Mouse (Mus musculus) urinary bladder, adult 2 months (tissue): ENCODE measurements around the gene Atxn7. TPM values are rescaled to one million over a fixed set of nuclear protein-coding genes. Genes with fewer than 3 reads are reported as not detected.
"Not testable (repeated sequence)": the region's sequence is repeated elsewhere in the genome, so short reads cannot be mapped to it uniquely, and the experiment has no call there.

ENCODE experiments used
- DNase-seq: peaks from one replicate; pipeline ENCODE4 v3.0.0; 2022; ENCODE audit warnings: low spot score
- polyA plus RNA-seq: library from polyadenylated mRNA; depleted of rRNA; stranded (reverse); fragments of >200 nt; gene quantifications from 2 replicates; pipeline ENCODE4 v1.2.3, GENCODE M21; 2012

Atxn7 gene
- polyA plus RNA-seq, 1 experiment = 18.3 TPM

- no peak for DNase-seq
Observed at GRCm38 (mm10) chr14:13988397-13988796, 27.2 kb downstream of the Atxn7 start.

GRCm38 (mm10) chr14:13990741-13991140 is 29.5 kb downstream of the Atxn7 start:
- no peak for DNase-seq

- DNase-seq = no peak
Observed at GRCm38 (mm10) chr14:13995206-13996097, 34.2 kb downstream of the Atxn7 start.

GRCm38 (mm10) chr14:14002771-14003170 is 41.5 kb downstream of the Atxn7 start:
- DNase-seq = no peak

GRCm38 (mm10) chr14:14009712-14010111 is 48.5 kb downstream of the Atxn7 start:
- DNase-seq = no peak

- DNase-seq = peak; percentile 88
Observed at GRCm38 (mm10) chr14:14012383-14013251, 51.4 kb downstream of the Atxn7 start.

GRCm38 (mm10) chr14:14013252-14013711 is 52.0 kb downstream of the Atxn7 start:
- DNase-seq = no peak

- DNase-seq = no peak
Observed at GRCm38 (mm10) chr14:14014636-14015375, 53.6 kb downstream of the Atxn7 start.

- DNase-seq = no peak
Observed at GRCm38 (mm10) chr14:14019155-14019894, 58.1 kb downstream of the Atxn7 start.

GRCm38 (mm10) chr14:14021244-14021643 is 60.0 kb downstream of the Atxn7 start:
- DNase-seq = no peak

- DNase-seq = no peak
Observed at GRCm38 (mm10) chr14:14025870-14026269, 64.6 kb downstream of the Atxn7 start.

- DNase-seq = no peak
Observed at GRCm38 (mm10) chr14:14030621-14031020, 69.4 kb downstream of the Atxn7 start.

GRCm38 (mm10) chr14:14032842-14033241 is 71.6 kb downstream of the Atxn7 start:
- DNase-seq = no peak

- no peak for DNase-seq
Observed at GRCm38 (mm10) chr14:14036352-14036751, 75.1 kb downstream of the Atxn7 start.

GRCm38 (mm10) chr14:14038233-14038632 is 77.0 kb downstream of the Atxn7 start:
- DNase-seq = no peak

- no peak for DNase-seq
Observed at GRCm38 (mm10) chr14:14042336-14042735, 81.1 kb downstream of the Atxn7 start.

- DNase-seq = no peak
Observed at GRCm38 (mm10) chr14:14054386-14054785, 93.1 kb downstream of the Atxn7 start.

GRCm38 (mm10) chr14:14059606-14060005 is 98.4 kb downstream of the Atxn7 start:
- DNase-seq = not testable (repeated sequence)

GRCm38 (mm10) chr14:14062531-14063245 is 101.4 kb downstream of the Atxn7 start:
- no peak for DNase-seq

- no peak for DNase-seq
Observed at GRCm38 (mm10) chr14:14063382-14063781, 102.1 kb downstream of the Atxn7 start.
